Mouse (Mus musculus): ENCODE data around the gene Ahdc1.

GRCm38 (mm10) chr4:133032410-133033095 is 21.5 kb downstream of the Ahdc1 start:
- no peak for TF ChIP-seq CTCF (IDR thresholded peaks at IDR 0.05; ENCODE audit: control insufficient read depth, insufficient read depth, low read length)
- no peak for TF ChIP-seq POLR2A (IDR thresholded peaks at IDR 0.05; ENCODE audit: borderline replicate concordance, control insufficient read depth, low read depth, low read length)
